Mouse (Mus musculus) liver, postnatal 0 days (tissue): ENCODE data around the gene Rgs7.

Experiments used
- CTCF ChIP-seq: sonication (generic); IDR thresholded peaks from 2 replicates; pipeline ENCODE4 v1.5.1; 2016; ENCODE audit warnings: antibody characterized with exemption, low read depth
- EP300 ChIP-seq: IDR thresholded peaks from 2 replicates; pipeline ENCODE4 v1.6.1; 2016; ENCODE audit warnings: antibody characterized with exemption, low read depth, mild to moderate bottlenecking

GRCm38 (mm10) chr1:175427112-175427511 lies 65.2 kb downstream of the Rgs7 start:
- TF ChIP-seq EP300 (no peak), CTCF (no peak)
